Mouse (Mus musculus) limb, embryonic 11.5 days (tissue): Measurements from ENCODE around the gene Ciz1. TPM values are rescaled to one million over a fixed set of nuclear protein-coding genes. Genes with fewer than 3 reads are reported as not detected.

Experiments
- ATAC-seq: fragments of 200-750 bp; cut with Nextera tagmentation; 2 replicates; pipeline ENCODE4 v1.8.0; 2017; ENCODE audit warnings: low read depth; ENCODE audit not compliant: insufficient number of reproducible peaks, low FRiP score, low TSS enrichment
- DNase-seq: peaks from one replicate; pipeline ENCODE4 v3.0.0-alpha.2; 2015; ENCODE audit warnings: low spot score
- H3K27ac ChIP-seq: fragments of 300-500 bp; sonication (generic); replicated peaks from 2 replicates; pipeline ENCODE4 v1.5.1; 2014; ENCODE audit warnings: low read depth, mild to moderate bottlenecking, low read length
- H3K27me3 ChIP-seq: fragments of 300-500 bp; sonication (generic); 2 replicates; pipeline ENCODE4 v1.6.1; 2014; ENCODE audit warnings: mild to moderate bottlenecking, low read length, mixed read lengths; ENCODE audit not compliant: control insufficient read depth, insufficient read depth
- H3K36me3 ChIP-seq: fragments of 300-500 bp; sonication (generic); 2 replicates; pipeline ENCODE4 v1.6.1; 2014; ENCODE audit warnings: mild to moderate bottlenecking, low read length, moderate library complexity, mixed read lengths; ENCODE audit not compliant: control insufficient read depth, insufficient read depth
- H3K4me1 ChIP-seq: fragments of 300-500 bp; sonication (generic); 2 replicates; pipeline ENCODE4 v1.6.1; 2014; ENCODE audit warnings: low read length, mixed read lengths; ENCODE audit not compliant: control insufficient read depth, insufficient read depth
- H3K4me2 ChIP-seq: fragments of 300-500 bp; sonication (generic); 2 replicates; pipeline ENCODE4 v1.6.1; 2014; ENCODE audit warnings: low read depth, mild to moderate bottlenecking, moderate library complexity; ENCODE audit not compliant: severe bottlenecking
- H3K4me3 ChIP-seq: fragments of 300-500 bp; sonication (generic); 2 replicates; pipeline ENCODE4 v1.5.1; 2014; ENCODE audit warnings: low read depth, low read length
- H3K9ac ChIP-seq: fragments of 300-500 bp; sonication (generic); 2 replicates; pipeline ENCODE4 v1.6.1; 2014; ENCODE audit warnings: mild to moderate bottlenecking, low read length
- H3K9me3 ChIP-seq: fragments of 300-500 bp; sonication (generic); 2 replicates; pipeline ENCODE4 v1.6.1; 2016; ENCODE audit warnings: low read length; ENCODE audit not compliant: control insufficient read depth
- WGBS: fragments of 180-500 bp; shearing (Covaris S2); extraction: QIAGEN DNeasy Blood & Tissue Kit; methylation state at CpG from one replicate; pipeline ENCODE4 v1.1.7; 2014; 5-methylcytosine and 5-hydroxymethylcytosine counted together
- polyA plus RNA-seq: library from polyadenylated mRNA; unstranded; fragments of >200 nt; fragmentation: Nextera tagmentation; extraction: Ambion mirVana; gene quantifications from 2 replicates; pipeline ENCODE4 v1.2.1, GENCODE M21; 2014

The Ciz1 gene
- polyA plus RNA-seq, 1 experiment from 2014 or later = 52.2 TPM

GRCm38 (mm10) chr2:32341634-32341939 lies 10.5 kb upstream of the Ciz1 start:
- Histone ChIP-seq H3K9me3 (no peaks in the 10 kb centered on the region), H3K4me3 (no peak overlapping the region), H3K4me2 (no peak overlapping the region), H3K36me3 (peaks cover 5% of the 10 kb centered on the region), H3K27me3 (no peaks in the 10 kb centered on the region), H3K9ac (no peak overlapping the region), H3K27ac (no peak overlapping the region), H3K4me1 (no peaks in the 10 kb centered on the region)
- ATAC-seq = no peak
- DNase-seq = no peak
- WGBS = 86% methylated on average over 4 of the region's 4 CpGs

- peaks cover 5% of the 10 kb centered on the region for H3K36me3 ChIP-seq
- ATAC-seq = no peak
- no peak overlapping the region for H3K4me2 ChIP-seq
- no peak overlapping the region for H3K4me3 ChIP-seq
- H3K9ac ChIP-seq = no peak overlapping the region
- WGBS = 90% methylated on average over 4 of the region's 4 CpGs
- H3K27ac ChIP-seq = no peak overlapping the region
- DNase-seq = no peak
- H3K9me3 ChIP-seq = no peaks in the 10 kb centered on the region
- H3K27me3 ChIP-seq = no peaks in the 10 kb centered on the region
- H3K4me1 ChIP-seq = no peaks in the 10 kb centered on the region
Observed at GRCm38 (mm10) chr2:32342039-32342438, 10.1 kb upstream of the Ciz1 start.

GRCm38 (mm10) chr2:32342539-32343350 lies 9.4 kb upstream of the Ciz1 start:
- no peaks in the 10 kb centered on the region for H3K9me3 ChIP-seq
- WGBS = 73% methylated on average over 6 of the region's 6 CpGs
- H3K4me2 ChIP-seq = no peak overlapping the region
- ATAC-seq (no peak), DNase-seq (no peak)
- no peak overlapping the region for H3K4me3 ChIP-seq
- H3K27ac ChIP-seq = no peak overlapping the region
- peaks cover 2% of the 10 kb centered on the region; the same call in 1 of the 2 replicates for H3K36me3 ChIP-seq
- no peak overlapping the region for H3K9ac ChIP-seq
- H3K27me3 ChIP-seq = no peaks in the 10 kb centered on the region
- H3K4me1 ChIP-seq = no peaks in the 10 kb centered on the region

- Histone ChIP-seq H3K9me3 (no peaks in the 10 kb centered on the region), H3K27ac (no peak overlapping the region), H3K36me3 (peaks cover 2% of the 10 kb centered on the region; the same call in 1 of the 2 replicates), H3K4me1 (no peaks in the 10 kb centered on the region), H3K4me2 (no peak overlapping the region; the same call in 1 of the 2 replicates), H3K4me3 (no peak overlapping the region), H3K9ac (no peak overlapping the region), H3K27me3 (no peaks in the 10 kb centered on the region)
- DNase-seq (no peak), ATAC-seq (no peak)
- WGBS = 94% methylated on average over 2 of the region's 2 CpGs
Observed at GRCm38 (mm10) chr2:32343351-32343671, 8.8 kb upstream of the Ciz1 start.

GRCm38 (mm10) chr2:32344056-32344455 lies 8.1 kb upstream of the Ciz1 start:
- no peak overlapping the region for H3K9ac ChIP-seq
- no peak overlapping the region for H3K4me3 ChIP-seq
- ATAC-seq = no peak
- DNase-seq = no peak
- peaks cover 2% of the 10 kb centered on the region; the same call in 1 of the 2 replicates for H3K36me3 ChIP-seq
- no peak overlapping the region for H3K4me2 ChIP-seq
- H3K27ac ChIP-seq = no peak overlapping the region
- H3K4me1 ChIP-seq = no peaks in the 10 kb centered on the region
- no peaks in the 10 kb centered on the region for H3K27me3 ChIP-seq
- H3K9me3 ChIP-seq = no peaks in the 10 kb centered on the region
- 75% methylated on average over 10 of the region's 10 CpGs for WGBS

- H3K27ac ChIP-seq = no peak overlapping the region
- no peaks in the 10 kb centered on the region for H3K9me3 ChIP-seq
- no peak for ATAC-seq
- no peak overlapping the region for H3K4me3 ChIP-seq
- no peaks in the 10 kb centered on the region for H3K27me3 ChIP-seq
- no peak overlapping the region for H3K9ac ChIP-seq
- no peak overlapping the region for H3K4me2 ChIP-seq
- WGBS = 75% methylated on average over 14 of the region's 14 CpGs
- no peak for DNase-seq
- H3K36me3 ChIP-seq = peaks cover 2% of the 10 kb centered on the region; the same call in 1 of the 2 replicates
- no peaks in the 10 kb centered on the region for H3K4me1 ChIP-seq
Observed at GRCm38 (mm10) chr2:32344598-32345321, 7.4 kb upstream of the Ciz1 start.

DNA sequence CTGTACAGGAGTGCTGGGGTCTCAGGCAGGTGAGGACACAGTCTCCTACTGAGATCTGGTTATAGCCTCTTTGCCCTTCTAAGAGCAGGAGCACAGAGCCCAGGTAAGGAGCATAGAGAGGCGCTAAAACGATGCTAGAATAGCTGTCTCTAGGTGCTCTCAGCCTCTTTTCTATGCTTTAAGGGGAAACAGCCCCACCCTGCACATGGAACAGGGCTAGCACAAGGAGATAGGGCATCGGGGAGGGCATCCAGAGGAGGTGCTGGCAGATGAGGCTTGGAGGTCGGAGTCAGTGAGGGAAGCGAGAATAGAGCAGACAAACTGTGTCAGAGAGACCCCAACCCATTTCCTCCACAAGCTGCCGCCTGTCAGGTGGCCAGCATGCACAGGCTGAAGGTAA lies 5.1 kb upstream of the Ciz1 start:
- no peaks in the 10 kb centered on the region for H3K27me3 ChIP-seq
- no peak overlapping the region for H3K9ac ChIP-seq
- no peak overlapping the region for H3K4me3 ChIP-seq
- H3K27ac ChIP-seq = no peak overlapping the region
- H3K9me3 ChIP-seq = no peaks in the 10 kb centered on the region
- 72% methylated on average over 6 of the region's 6 CpGs for WGBS
- DNase-seq (no peak), ATAC-seq (no peak)
- peaks cover 2% of the 10 kb centered on the region; the same call in 1 of the 2 replicates for H3K36me3 ChIP-seq
- no peak overlapping the region for H3K4me2 ChIP-seq
- peaks cover 13% of the 10 kb centered on the region for H3K4me1 ChIP-seq

GRCm38 (mm10) chr2:32348311-32348710 lies 3.8 kb upstream of the Ciz1 start:
- no peaks in the 10 kb centered on the region for H3K9me3 ChIP-seq
- no peak overlapping the region for H3K9ac ChIP-seq
- peaks cover 13% of the 10 kb centered on the region for H3K4me1 ChIP-seq
- no peaks in the 10 kb centered on the region for H3K27me3 ChIP-seq
- no peak overlapping the region for H3K4me2 ChIP-seq
- H3K36me3 ChIP-seq = peaks cover 2% of the 10 kb centered on the region; the same call in 1 of the 2 replicates
- DNase-seq (no peak), ATAC-seq (no peak)
- no peak overlapping the region for H3K4me3 ChIP-seq
- 84% methylated on average over 11 of the region's 11 CpGs for WGBS
- H3K27ac ChIP-seq = no peak overlapping the region
